Mouse (Mus musculus): ENCODE measurements around the gene Mettl26.
"Not testable (repeated sequence)": the region's sequence is repeated elsewhere in the genome, so short reads cannot be mapped to it uniquely, and the experiment has no call there.

Mettl26 gene

DNA sequence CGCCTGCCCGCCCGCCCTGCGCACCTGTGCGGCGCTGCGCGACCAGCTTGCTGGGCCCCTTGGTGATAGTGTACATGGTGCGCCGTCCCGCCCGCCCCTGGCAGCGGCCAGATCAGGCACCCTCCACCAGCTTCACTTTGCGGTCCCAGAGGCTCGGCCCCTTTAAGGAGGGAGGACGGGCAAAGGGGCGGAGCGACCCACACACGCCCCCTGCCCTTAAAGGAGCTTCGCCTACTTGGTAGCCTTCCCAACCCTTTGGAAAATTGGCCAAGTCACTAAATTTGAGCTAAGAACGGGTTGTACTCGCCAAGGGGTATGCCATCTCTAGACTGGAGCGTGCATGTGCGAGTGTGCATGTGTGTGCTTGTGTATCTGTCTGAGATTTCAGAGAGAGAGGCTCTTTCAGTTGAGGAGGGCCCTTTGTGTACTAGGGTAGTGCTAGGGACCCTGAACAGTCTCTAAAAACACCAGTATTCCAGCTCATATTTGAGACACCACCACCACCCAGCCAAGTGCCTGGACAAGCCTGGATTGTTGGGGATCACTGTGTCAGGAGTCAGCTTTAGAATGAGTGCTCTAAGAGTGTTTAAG, 6.2 kb upstream of the Mettl26 start, which contains the start of gene Mcrip2:
Mcrip2 (minus strand) TSS at position 164 of the 591 bp plus-strand sequence.
- DNase-seq (ENCODE audit: low read depth, low spot score) = peak; percentile 92

GRCm38 (mm10) chr17:25869498-25869897, 5.4 kb upstream of the Mettl26 start:
- DNase-seq (ENCODE audit: low read depth, low spot score) = no peak

GRCm38 (mm10) chr17:25869954-25870353, 4.9 kb upstream of the Mettl26 start:
- no peak for DNase-seq (ENCODE audit: low read depth, low spot score)

GRCm38 (mm10) chr17:25871566-25871965, 3.3 kb upstream of the Mettl26 start:
- not testable (repeated sequence) for DNase-seq (ENCODE audit: low read depth, low spot score)

- no peak for DNase-seq (ENCODE audit: low read depth, low spot score)
Observed at GRCm38 (mm10) chr17:25872676-25873075, 2.2 kb upstream of the Mettl26 start.

GRCm38 (mm10) chr17:25873405-25874147, 1.3 kb upstream of the Mettl26 start:
- no peak for DNase-seq (ENCODE audit: low read depth, low spot score)

- no peak for DNase-seq (ENCODE audit: low read depth, low spot score)
Observed at GRCm38 (mm10) chr17:25874148-25874720, 640 bp upstream of the Mettl26 start.

DNA sequence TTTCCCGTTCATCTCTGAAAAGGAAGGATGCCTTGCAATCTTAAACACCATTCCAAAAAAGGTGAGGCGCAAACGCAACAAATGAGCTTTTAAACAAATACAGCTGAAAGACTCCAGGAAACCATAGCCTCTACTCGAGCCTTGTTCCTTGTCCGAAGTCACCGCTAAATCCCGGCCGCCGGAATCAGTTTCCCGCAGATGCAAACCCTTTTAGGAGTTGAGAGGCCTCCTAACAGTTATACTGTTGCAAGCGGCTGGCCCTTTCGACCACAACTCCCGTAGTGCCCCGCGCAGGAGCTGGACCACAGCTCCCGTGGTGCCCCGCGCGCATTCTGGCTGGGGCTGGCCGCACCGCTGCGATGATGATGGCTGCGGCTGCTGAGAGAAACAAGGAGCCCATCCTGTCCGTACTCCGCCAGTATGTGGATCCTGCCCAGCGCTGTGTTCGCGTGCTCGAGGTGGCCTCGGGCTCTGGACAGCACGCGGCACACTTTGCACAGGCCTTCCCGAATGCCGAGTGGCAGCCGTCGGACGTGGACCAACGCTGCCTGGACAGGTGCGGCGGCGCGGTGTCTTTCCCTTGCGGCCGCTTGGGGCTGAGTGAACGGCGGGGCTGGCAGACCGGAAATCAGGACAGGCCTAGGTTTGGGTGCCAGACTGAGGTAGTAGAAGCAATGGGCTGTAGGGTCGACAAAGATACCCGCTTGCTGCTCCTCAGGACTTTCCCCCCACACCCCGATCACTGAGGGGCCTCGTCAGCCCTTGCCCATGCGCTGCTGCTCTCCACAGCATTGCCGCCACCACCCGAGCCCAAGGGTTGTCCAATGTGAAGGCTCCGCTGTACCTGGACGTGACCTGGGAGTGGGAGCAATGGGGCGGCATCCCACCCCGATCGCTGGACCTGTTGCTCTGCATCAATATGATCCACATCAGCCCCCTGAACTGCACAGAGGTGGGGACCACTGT, 580 bp downstream of the Mettl26 start:
- peak; percentile 96 for DNase-seq (ENCODE audit: low read depth, low spot score)

- DNase-seq (ENCODE audit: low read depth, low spot score) = no peak
Observed at GRCm38 (mm10) chr17:25876347-25876915, 1.6 kb downstream of the Mettl26 start.

- no peak for DNase-seq (ENCODE audit: low read depth, low spot score)
Observed at GRCm38 (mm10) chr17:25877025-25877424, 2.2 kb downstream of the Mettl26 start.

GRCm38 (mm10) chr17:25877741-25878610, 3.1 kb downstream of the Mettl26 start:
- DNase-seq (ENCODE audit: low read depth, low spot score) = no peak

- DNase-seq (ENCODE audit: low read depth, low spot score) = no peak
Observed at GRCm38 (mm10) chr17:25878611-25879180, 3.8 kb downstream of the Mettl26 start.

DNA sequence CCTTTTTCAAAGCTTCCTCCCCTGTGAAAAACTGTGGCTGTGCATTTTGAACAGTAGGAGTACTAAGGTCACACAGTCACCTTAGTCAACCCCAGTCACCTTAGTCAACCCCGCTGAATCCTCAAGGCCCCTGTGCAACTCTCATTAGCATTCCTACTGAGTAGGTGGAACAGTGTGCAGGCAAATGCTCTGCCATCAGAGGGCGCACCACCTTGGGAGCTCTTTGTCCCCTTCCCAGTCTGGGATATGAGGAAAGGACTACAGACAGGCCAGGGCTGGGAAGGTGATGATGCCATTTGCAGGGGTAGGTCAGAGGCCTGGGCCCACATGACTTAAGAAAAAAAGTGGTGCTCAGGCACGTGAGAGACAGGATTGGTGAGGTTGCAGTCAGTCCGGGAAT, 4.4 kb downstream of the Mettl26 start:
- DNase-seq (ENCODE audit: low read depth, low spot score) = peak; percentile 65

GRCm38 (mm10) chr17:25879750-25880149, 4.9 kb downstream of the Mettl26 start:
- no peak for DNase-seq (ENCODE audit: low read depth, low spot score)

GRCm38 (mm10) chr17:25880196-25880910, 5.5 kb downstream of the Mettl26 start, which contains the start of gene Wfikkn1:
Wfikkn1 (minus strand) TSS chr17:25880858.
- DNase-seq (ENCODE audit: low read depth, low spot score) = peak; percentile 48

DNA sequence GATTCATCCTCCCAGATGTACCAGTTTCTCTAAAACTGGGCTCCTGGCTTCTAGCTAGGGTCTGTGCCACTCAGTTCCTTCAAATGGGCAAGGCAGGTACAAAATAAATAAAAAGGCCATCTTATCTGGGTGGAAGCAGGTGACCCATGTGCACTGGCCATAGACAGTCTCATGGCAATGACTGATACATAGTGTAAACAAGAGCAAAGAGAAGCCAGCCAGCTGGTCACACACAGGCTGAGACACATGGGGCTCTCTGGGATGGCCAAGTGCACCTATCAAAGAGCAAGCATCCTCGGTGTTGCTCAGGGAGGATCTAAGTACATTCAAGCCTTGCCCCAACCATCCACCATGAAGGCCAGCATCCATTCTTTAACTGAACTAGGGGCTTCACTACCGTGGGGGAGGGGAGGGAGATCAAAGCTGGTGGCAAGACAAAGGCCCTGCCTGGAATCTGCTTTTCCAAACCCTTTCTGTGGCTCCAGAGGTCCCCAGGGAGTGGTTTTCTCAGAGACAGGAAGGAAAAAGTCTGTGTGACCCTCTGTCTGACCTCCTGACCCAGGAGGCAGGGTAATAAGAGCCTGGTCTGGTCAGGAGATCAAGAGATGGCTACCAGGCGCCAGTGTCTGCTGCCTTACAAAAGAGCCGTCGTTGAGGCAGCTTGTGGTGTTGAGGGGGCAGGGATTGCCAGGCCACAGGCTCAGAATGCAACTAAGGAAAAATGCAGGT, 6.2 kb downstream of the Mettl26 start:
- no peak for DNase-seq (ENCODE audit: low read depth, low spot score)

- DNase-seq (ENCODE audit: low read depth, low spot score) = no peak
Observed at GRCm38 (mm10) chr17:25881691-25882090, 6.8 kb downstream of the Mettl26 start.

DNA sequence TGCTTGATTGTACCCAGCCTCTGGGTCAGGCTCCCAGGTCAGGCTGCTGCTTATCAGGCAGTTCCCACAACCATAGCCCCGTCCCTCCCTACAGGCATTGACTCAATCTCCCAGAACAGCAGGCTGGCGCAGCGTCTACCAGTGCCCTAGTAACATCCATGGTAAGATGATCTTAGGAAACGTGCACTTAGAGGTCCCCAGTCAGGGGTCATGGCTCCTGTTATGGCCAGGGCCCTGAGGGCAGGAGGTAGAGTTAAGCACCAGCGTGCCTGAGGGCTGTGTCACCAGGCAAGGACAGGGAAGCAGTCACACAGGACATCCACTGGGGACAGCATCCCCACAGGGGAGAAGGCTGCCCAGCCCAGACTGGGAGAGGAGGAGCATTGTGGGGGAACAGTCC, 7.4 kb downstream of the Mettl26 start:
- no peak for DNase-seq (ENCODE audit: low read depth, low spot score)

GRCm38 (mm10) chr17:25883268-25883667, 8.4 kb downstream of the Mettl26 start:
- no peak for DNase-seq (ENCODE audit: low read depth, low spot score)

Data from brain, adult 2 months (tissue).